Mouse (Mus musculus): ENCODE data around the gene Rpgr.

DNA sequence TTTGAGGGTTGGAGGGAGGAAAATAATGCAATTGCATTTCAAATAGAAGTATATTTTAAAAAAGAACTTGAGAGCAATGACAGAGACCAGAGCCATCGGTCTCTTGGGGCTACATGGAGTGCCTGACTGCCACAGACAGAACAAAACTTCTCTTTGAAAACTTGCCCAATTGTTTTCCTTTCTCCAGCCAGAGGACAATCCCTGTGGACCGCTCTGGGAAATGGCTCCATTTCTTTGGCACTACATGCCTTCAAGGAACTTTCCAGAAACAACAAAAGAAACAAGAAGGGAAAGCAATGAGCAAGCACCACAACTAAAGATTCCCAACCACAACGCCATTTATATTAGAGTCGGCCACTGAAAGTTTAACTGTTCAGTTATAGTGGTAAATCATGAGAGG lies 154.5 kb downstream of the Rpgr start:
- TF ChIP-seq CTCF (IDR thresholded peaks at IDR 0.05; ENCODE audit: borderline replicate concordance, insufficient read depth, low read depth, low read length) (no peak), POLR2A (IDR thresholded peaks at IDR 0.05; ENCODE audit: borderline replicate concordance, insufficient read depth, low read length) (no peak)
